Comparison of ENCODE assay signal across 16 mouse cellular contexts in genomic region chr10:63014168-63014567, GRCm38 (mm10).
"Had no signal": no experiment of that assay in that cellular context is flagged by ENCODE, and none has a peak within 500 bp of the region (broad histone marks: within the 10 kb centered on the region; RNA-seq: fewer than 3 reads in every experiment).

No protein-coding gene starts in this region.

- H3K4me3 ChIP-seq: limb, embryonic 10.5 days; limb, embryonic 13.5 days; liver, embryonic 13.5 days; midbrain, embryonic 15.5 days; myocyte; neural tube, embryonic 13.5 days had no signal

- H3K27ac ChIP-seq: kidney, postnatal 0 days; limb, embryonic 10.5 days; limb, embryonic 13.5 days; liver, embryonic 13.5 days; midbrain, embryonic 15.5 days; neural tube, embryonic 13.5 days; stomach, postnatal 0 days had no signal

- H3K9me3 ChIP-seq: limb, embryonic 10.5 days; limb, embryonic 13.5 days; liver, embryonic 13.5 days; midbrain, embryonic 15.5 days; neural tube, embryonic 13.5 days had no signal

- H3K27me3 ChIP-seq: limb, embryonic 13.5 days; liver, embryonic 13.5 days; midbrain, embryonic 15.5 days; neural tube, embryonic 13.5 days had no signal

- H3K4me2 ChIP-seq: limb, embryonic 13.5 days; liver, embryonic 13.5 days; midbrain, embryonic 11.5 days; midbrain, embryonic 15.5 days; neural tube, embryonic 13.5 days had no signal

- H3K4me1 ChIP-seq: limb, embryonic 10.5 days; limb, embryonic 13.5 days had no signal

- ATAC-seq: intestine, postnatal 0 days; liver, postnatal 0 days; midbrain, embryonic 15.5 days had no signal

- H3K9ac ChIP-seq: limb, embryonic 13.5 days; liver, embryonic 13.5 days; liver, postnatal 0 days; midbrain, embryonic 15.5 days; neural tube, embryonic 13.5 days had no signal

- DNase-seq: kidney, adult 2 months; kidney, postnatal 25 days; liver, embryonic 13.5 days; liver, postnatal 0 days; thymus, adult 2 months; thymus, postnatal 14 days; thymus, postnatal 4 days had no signal
